Mouse (Mus musculus) erythroid progenitor cell, adult 5-6 weeks (primary cell): ENCODE data around the gene Prkrip1. TPM values are rescaled to one million over a fixed set of nuclear protein-coding genes. Genes with fewer than 3 reads are reported as not detected.
A peak's percentile ranks its signal among the peaks of the same experiment; 100 is the strongest.
"Not testable (repeated sequence)": the region's sequence is repeated elsewhere in the genome, so short reads cannot be mapped to it uniquely, and the experiment has no call there.

Experiments used
- ATAC-seq: replicated peaks from 2 replicates; pipeline ENCODE4 v1.8.0; 2016; ENCODE audit warnings: moderate number of reproducible peaks, mild to moderate bottlenecking, moderate TSS enrichment, inconsistent platforms; ENCODE audit not compliant: poor library complexity, low FRiP score, severe bottlenecking
- total RNA-seq, 2 experiments: library from RNA; stranded (forward) in 1 of 2; stranded (reverse) in 1 of 2; fragments of 150-400 nt in 1 of 2; fragments of 186-747, 209-891 nt in 1 of 2; gene quantifications; 2 replicates each; pipeline versions ENCODE4 v1.2.3 to v1.2.4; 2015 to 2017; ENCODE audit warnings: low replicate concordance in 2 of 2

Prkrip1 gene
- total RNA-seq, 2 experiments from 2014 or later: 2.5 to 25.9 TPM

GRCm38 (mm10) chr5:136168071-136168470 lies 30.7 kb downstream of the Prkrip1 start:
- no peak for ATAC-seq

DNA sequence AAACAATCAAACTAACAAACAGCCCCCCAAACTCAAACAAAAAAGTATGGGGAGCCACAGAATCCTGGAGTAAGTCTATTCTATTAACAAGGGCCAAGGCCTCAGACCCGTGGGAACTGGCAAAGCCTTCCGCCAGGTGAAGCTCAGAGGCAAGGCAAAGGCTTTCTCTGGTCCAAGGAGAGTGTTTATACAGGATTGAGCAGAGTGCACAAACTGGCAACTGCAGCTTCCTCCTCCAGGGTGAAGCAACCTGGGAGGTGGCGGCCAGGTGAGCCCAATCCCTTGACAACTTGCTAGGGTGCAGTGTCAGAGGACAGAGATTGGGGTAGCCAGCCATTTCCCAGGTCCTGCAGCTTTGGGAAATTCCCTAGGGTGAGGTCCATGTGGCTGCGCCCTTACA lies 31.5 kb downstream of the Prkrip1 start:
- ATAC-seq: no peak

DNA sequence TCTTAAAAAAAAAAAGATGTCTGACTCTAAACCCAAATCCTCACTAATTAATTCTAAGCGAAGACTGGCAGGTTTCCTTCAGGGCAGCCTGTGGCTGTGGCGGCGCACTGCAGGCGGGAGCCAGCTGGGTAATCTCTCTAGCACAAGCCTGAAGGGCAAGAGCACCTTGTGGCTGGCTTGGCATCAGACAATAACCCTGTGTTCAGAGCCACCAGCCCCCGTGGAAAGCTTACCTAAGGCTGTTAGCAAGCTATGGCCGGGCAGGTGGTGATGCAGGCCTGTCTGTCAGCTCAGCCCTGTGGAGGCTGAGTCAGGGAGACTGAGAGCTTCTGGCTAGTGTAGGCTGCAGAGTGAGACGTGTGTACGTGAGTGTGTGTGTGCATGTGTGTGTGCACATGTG lies 33.5 kb downstream of the Prkrip1 start:
- ATAC-seq: no peak

- no peak for ATAC-seq
Measured at GRCm38 (mm10) chr5:136163807-136164474, 34.8 kb downstream of the Prkrip1 start.

- not testable (repeated sequence) for ATAC-seq
Measured at GRCm38 (mm10) chr5:136160084-136160483, 38.7 kb downstream of the Prkrip1 start.

DNA sequence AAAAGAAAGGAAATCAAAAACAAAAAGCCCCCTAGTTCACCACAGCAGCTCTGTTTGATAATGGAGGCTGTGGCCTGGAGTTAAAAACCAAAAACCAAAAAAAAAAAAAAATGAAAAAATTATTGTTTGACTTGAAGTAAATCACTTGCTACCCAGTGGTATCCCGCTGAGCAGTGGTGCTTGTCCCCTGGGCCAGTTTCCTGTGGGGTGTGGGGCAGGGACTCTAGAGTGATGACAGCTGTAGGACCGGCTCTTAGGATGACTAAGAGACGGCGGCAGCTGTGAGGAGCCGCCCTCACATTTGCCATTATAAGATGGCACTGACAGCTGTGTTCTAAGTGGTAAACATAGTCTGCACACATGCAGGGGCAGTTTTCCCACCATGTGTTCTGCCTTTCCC lies 43.4 kb downstream of the Prkrip1 start:
- ATAC-seq: no peak

DNA sequence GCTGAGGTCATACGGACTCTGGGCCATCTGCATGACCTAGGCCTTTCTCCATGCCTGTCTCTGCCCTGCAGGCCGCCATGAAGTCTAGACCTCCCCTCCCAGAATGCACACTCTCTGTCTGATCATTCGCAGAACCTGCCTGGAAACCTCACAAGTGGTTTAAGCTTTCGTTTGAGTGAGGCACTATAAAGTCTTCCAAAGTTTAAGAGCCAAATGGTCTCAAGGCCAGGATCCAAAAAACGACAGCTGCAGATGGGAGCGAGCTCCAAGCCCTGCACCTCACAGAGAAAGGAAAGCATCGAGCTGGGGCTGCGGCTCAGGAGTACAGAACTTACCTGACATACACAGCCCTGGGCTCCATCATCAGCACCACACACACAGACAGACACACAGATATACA lies 46.4 kb downstream of the Prkrip1 start:
- ATAC-seq: no peak

DNA sequence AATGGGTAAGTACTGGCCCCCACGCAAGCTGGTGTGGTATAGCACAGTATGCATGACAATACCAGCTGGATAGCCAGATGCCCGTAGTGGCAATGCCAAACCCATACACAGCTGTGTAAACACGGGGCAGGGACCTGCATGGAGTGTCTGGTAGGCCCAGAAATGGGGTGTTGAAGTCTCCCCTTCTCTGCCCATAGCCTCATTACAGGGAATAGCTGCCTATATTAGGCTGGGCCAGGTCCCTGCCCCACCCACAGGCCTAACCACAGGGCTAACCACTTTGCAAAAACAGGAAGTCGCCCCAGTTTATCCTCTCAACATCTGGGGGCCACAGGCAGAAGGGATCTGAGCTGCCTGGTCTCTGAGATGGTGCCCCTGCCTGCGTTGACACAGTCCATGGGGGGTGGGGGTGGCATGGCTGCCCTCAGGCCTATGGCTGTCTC lies 49.6 kb downstream of the Prkrip1 start:
- not testable (repeated sequence) for ATAC-seq

GRCm38 (mm10) chr5:136147704-136148103 lies 51.1 kb downstream of the Prkrip1 start:
- ATAC-seq: no peak

DNA sequence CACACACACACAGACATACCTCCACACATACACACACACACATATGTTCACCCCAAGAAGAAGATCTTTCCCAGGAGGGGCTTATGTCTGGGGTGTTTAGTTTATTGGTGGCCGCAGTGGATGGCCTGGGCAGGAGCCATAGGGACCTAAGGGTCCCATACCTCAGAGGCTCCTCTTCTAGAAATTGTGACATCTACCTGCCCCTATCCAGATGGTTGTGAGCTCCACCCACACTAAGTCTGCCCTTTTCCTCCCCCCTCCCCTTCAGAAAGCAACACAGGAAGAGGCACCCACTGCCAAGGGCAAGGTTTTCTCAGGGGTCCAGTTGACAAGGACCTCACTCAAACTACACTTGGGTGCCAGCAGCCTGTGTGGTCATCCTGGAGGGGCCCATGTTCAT lies 51.8 kb downstream of the Prkrip1 start:
- ATAC-seq: no peak

DNA sequence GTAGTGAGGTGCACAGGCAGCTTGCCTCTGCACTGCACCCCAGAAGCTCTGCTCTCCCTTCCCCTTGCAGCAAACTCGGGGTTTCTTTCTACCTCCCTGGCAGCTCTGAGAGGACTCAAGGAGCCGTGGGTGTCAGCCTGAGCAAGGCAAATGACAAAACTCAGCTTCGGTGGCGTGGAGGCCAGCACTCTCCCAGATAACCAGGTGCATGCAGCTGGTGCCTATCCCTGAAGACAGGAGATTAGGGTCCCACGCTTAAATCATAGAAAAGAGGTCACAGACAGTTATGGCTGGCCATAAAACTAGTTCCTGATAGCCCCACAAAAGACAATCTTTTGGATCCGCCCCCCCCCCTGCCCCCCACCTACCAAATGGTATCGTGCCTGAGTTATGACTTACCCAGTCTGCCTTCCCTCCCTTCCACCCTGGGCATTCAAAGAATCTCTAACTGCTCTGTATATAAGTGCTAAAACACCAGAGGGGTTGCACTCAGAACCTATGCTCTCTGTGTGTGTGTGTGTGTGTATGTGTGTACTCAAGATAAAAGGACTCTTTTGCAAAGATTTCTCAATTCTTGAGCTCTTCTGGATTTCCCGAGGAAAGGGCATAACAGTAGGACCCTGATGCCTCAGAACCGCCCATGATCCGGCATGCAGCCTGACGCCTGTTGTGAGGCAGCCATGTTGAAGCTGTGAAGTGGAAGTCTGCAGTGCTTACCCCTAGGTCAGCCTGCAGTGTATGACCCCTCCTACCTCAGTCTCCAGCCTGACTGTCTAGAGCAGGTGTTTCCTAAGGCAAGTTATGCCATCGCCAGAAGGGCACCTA lies 53.9 kb downstream of the Prkrip1 start:
- ATAC-seq: no peak

DNA sequence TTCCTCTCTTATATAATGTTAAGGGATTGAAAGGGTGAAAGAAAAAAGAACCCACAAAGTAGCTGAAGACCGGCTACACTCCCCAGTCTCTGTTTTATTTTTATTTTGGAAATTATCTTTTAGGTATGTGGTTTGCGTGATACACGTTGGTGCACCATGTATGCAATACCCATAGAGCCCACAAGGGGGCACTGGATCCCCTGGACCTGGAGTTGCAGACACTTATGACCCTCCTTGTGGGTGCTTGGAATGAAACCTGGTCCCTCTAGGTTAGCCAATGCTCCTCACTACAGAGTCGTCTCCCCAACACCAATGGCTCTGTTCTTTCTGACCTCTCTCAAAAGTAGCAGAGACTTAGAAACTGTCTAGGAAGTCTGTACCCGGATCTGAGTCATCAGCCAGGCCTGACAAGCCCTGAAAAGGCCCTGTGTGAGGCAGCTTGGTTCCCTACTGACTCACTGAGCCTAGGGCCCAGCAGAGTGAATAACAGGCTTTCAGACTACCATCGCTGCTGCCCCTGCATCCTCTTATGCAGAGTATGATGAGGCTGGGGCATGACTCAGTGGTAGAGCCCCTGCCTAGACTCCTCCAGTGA lies 55.5 kb downstream of the Prkrip1 start:
- no peak for ATAC-seq

DNA sequence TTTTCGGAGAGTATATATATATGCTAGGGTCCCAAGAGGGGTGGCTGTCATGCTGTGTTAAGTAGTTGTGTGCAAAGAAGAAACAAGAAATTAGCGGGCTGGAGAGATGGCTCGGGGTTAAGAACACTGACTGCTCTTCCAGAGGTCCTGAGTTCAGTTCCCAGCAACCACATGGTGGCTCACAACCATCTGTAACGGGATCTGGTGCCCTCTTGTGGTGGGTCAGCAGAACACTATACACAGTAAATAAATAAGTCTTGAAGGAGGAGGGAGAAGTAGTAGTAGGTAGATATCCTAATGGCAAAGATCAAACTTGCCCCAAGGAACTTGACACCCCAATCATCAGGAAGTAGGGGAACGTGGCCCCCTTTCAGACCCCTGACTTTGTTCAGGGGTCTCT lies 56.0 kb downstream of the Prkrip1 start:
- ATAC-seq: no peak

GRCm38 (mm10) chr5:136140057-136140482 lies 58.7 kb downstream of the Prkrip1 start:
- ATAC-seq: no peak

DNA sequence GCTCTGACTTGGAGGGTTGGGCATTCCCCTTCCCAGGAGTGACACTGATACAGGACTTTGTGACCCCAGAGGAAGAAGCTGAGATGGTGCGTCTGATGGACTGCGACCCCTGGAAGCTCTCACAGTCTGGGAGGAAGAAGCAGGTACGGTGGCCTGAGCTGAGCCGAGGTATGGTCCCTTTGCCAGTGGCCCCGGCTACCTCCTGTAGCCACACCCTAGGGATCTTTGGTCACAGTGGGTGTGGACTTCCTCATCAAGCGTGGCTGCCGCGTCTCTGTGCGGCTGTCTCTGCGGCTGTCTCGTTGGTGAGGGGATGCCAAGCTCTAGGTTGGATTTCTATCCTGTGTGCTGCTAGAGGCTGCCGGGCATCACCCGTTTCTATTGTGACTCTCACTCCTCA lies 59.4 kb downstream of the Prkrip1 start:
- ATAC-seq: no peak

- ATAC-seq: peak; percentile 58
Measured at GRCm38 (mm10) chr5:136137658-136138274, 61.0 kb downstream of the Prkrip1 start.

- peak; percentile 41 for ATAC-seq
Measured at GRCm38 (mm10) chr5:136136292-136136990, 62.3 kb downstream of the Prkrip1 start.

DNA sequence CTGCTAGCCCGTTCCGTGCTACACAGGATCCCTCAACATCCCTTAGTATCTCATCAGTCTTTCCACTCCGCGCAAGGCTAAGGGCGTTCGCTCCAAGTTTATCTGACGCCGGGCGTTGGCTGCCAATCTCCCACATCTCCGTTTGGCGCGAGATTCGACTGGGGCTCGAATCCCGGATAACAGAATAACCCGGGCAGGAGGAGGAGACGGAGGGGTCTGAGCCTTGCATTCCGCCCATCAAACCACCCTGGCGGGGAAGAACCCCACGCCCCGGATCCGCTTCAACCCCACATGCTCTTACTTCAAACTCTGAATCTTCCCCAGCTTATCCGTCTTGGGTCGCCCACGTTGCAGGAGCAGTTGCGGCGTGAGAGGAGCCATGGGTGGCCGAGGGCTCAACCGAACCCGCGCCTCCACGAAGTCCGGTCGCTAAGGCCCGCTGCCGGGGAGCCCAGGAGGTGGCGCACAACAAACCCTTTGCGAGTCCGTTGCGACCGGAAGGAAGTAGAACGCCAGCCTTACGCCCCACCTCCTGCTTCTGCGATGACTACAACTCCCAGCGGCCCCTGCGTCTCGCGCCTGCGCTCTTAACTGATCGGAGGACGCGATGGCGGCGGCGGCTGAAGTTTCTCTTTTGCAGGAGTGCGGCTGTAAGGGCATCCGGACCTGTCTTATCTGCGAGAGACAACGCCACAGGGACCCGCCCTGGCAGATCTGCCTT lies 63.0 kb downstream of the Prkrip1 start, which contains the start of the genes Lrwd1 and Alkbh4:
Gene Lrwd1, minus strand, starts transcription at position 504 of the 721 bp plus-strand sequence.
Gene Alkbh4, plus strand, starts transcription at position 576 of the 721 bp plus-strand sequence.
- ATAC-seq: peak; percentile 89
